Mouse (Mus musculus): ENCODE measurements around the gene Mylk. TPM values are rescaled to one million over a fixed set of nuclear protein-coding genes. Genes with fewer than 3 reads are reported as not detected.
A peak's percentile ranks its signal among the peaks of the same experiment; 100 is the strongest.

Mylk gene
- total and polyA plus RNA-seq, 3 experiments = 28.3 to 42.3 (median 32.9) TPM

DNA sequence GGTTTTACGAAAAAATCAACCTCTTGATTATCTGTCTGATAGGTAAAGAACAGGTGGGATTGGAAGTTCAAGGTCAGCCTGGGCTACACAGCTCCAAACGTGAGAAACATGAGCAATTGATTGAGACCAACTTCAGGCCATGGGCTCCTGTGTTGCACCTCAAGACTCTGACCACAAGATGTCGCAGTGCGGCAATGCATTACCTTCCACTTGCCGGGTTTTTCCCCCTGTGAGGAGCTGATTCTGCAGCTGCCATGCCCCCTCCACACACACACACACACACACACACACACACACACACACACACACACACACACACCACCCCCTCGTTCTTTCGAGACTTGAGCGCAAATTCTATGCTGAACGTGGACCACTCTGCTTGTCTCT lies 157.3 kb downstream of the Mylk start:
- Histone ChIP-seq H3K27me3 (ENCODE audit: control insufficient read depth, insufficient read depth, low read length) (no peaks in the 10 kb centered on the region), H3K9ac (ENCODE audit: low read depth, low read length) (no peak overlapping the region), H3K4me3 (no peak overlapping the region), H3K36me3 (ENCODE audit: control insufficient read depth, insufficient read depth, low read length) (peaks cover 2% of the 10 kb centered on the region; the same call in 1 of the 2 replicates), H3K27ac (peak overlapping the region; percentile 13; the same call in 1 of the 2 replicates), H3K79me2 (replicated peaks; ENCODE audit: control insufficient read depth, insufficient read depth, low read length) (no peaks in the 10 kb centered on the region), H3K4me1 (ENCODE audit: control insufficient read depth, insufficient read depth, low read length) (peaks cover 20% of the 10 kb centered on the region)
- TF ChIP-seq CTCF (IDR thresholded peaks at IDR 0.05) = peak; percentile 77
- TF ChIP-seq POLR2A (IDR thresholded peaks at IDR 0.05; ENCODE audit: insufficient read depth, low read depth, low read length) = no peak
- peak; percentile 96 for TF ChIP-seq EP300 (IDR thresholded peaks at IDR 0.05; ENCODE audit: insufficient read depth, low read depth, low read length)
- peak; percentile 69 to 84 for DNase-seq
- intact Hi-C loops (cut with DNase I) = loop anchor here (1.0 kb wide), 1 partner anchor 65 kb away; no protein-coding TSS in a partner anchor
- WGBS = 11% methylated on average over 9 of the region's 9 CpGs

- Histone ChIP-seq H3K9ac (ENCODE audit: low read depth, low read length) (no peak overlapping the region), H3K27me3 (ENCODE audit: control insufficient read depth, insufficient read depth, low read length) (no peaks in the 10 kb centered on the region), H3K4me3 (no peak overlapping the region), H3K36me3 (ENCODE audit: control insufficient read depth, insufficient read depth, low read length) (peaks cover 2% of the 10 kb centered on the region; the same call in 1 of the 2 replicates), H3K4me1 (ENCODE audit: control insufficient read depth, insufficient read depth, low read length) (peaks cover 22% of the 10 kb centered on the region), H3K79me2 (replicated peaks; ENCODE audit: control insufficient read depth, insufficient read depth, low read length) (no peaks in the 10 kb centered on the region), H3K27ac (no peak overlapping the region)
- intact Hi-C loops (cut with DNase I) = loop anchor here (1.0 kb wide), 1 partner anchor 65 kb away; no protein-coding TSS in a partner anchor
- no peak for DNase-seq
- 71% methylated on average over 8 of the region's 8 CpGs for WGBS
- TF ChIP-seq EP300 (IDR thresholded peaks at IDR 0.05; ENCODE audit: insufficient read depth, low read depth, low read length) (no peak), CTCF (IDR thresholded peaks at IDR 0.05) (no peak), POLR2A (IDR thresholded peaks at IDR 0.05; ENCODE audit: insufficient read depth, low read depth, low read length) (no peak)
Observed at GRCm38 (mm10) chr16:34902761-34903160, 157.8 kb downstream of the Mylk start.

DNA sequence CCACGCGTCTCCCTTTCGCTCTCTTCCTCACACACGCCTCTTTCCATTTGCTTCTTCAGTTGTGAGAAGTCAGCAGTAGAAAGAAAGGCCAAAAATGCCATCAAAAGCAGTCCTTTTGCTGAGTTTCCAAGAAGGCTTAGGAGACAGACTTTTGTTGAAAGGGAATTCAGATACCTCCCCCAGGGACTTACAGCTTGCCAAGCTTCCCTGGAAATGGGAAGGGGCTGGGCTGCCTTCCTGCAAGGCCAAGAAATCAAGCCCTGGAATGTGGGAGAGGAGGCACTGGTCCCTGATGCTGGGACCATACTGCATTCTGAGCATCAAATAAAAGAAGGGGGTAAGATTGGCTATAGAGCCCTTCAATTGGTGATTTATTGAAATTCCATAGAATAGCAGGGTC lies 159.9 kb downstream of the Mylk start:
- 57% methylated on average over 4 of the region's 4 CpGs for WGBS
- TF ChIP-seq EP300 (IDR thresholded peaks at IDR 0.05; ENCODE audit: insufficient read depth, low read depth, low read length) = 0 out of 2 replicates have a peak, but pooled peaks have one; percentile 29
- no peak for TF ChIP-seq CTCF (IDR thresholded peaks at IDR 0.05)
- no peak for TF ChIP-seq POLR2A (IDR thresholded peaks at IDR 0.05; ENCODE audit: insufficient read depth, low read depth, low read length)
- H3K4me1 ChIP-seq (ENCODE audit: control insufficient read depth, insufficient read depth, low read length) = peaks cover 31% of the 10 kb centered on the region

DNA sequence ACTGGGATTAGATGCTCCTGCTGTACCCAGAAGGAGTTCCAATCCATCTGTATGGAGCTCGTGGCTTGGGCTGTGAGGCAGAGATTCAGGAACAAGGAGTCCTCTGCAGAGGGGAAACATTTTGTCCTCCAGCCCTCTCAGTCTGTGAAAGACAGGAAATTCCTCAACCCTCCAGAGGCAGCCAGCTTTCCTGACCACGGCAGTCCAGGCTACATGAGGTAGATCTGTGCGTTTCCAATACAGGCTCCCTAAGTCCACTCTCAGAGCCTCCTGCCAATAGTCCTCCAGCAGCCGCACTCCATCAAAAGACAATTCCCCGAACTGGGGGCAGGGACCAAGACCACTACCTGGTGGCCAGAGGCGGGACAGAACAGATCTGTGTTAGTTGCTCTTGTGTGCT lies 164.4 kb downstream of the Mylk start:
- Histone ChIP-seq H3K4me1 (ENCODE audit: control insufficient read depth, insufficient read depth, low read length) (peaks cover 20% of the 10 kb centered on the region), H3K27ac (peak overlapping the region; percentile 95), H3K4me3 (no peak overlapping the region), H3K36me3 (ENCODE audit: control insufficient read depth, insufficient read depth, low read length) (peaks cover 2% of the 10 kb centered on the region), H3K27me3 (ENCODE audit: control insufficient read depth, insufficient read depth, low read length) (no peaks in the 10 kb centered on the region), H3K9ac (ENCODE audit: low read depth, low read length) (peak overlapping the region; percentile 55), H3K79me2 (replicated peaks; ENCODE audit: control insufficient read depth, insufficient read depth, low read length) (no peaks in the 10 kb centered on the region)
- DNase-seq = peak; percentile 74 to 82
- 34% methylated on average over 6 of the region's 6 CpGs for WGBS
- 0 out of 2 replicates have a peak, but pooled peaks have one; percentile 8 for TF ChIP-seq CTCF (IDR thresholded peaks at IDR 0.05)
- peak; percentile 76 for TF ChIP-seq POLR2A (IDR thresholded peaks at IDR 0.05; ENCODE audit: insufficient read depth, low read depth, low read length)
- peak; percentile 100 for TF ChIP-seq EP300 (IDR thresholded peaks at IDR 0.05; ENCODE audit: insufficient read depth, low read depth, low read length)
- intact Hi-C loops (cut with DNase I) = no loop called here

More for the DNA sequence above, 159.9 kb downstream of the Mylk start:
- Histone ChIP-seq H3K79me2 (replicated peaks; ENCODE audit: control insufficient read depth, insufficient read depth, low read length) (no peaks in the 10 kb centered on the region), H3K27me3 (ENCODE audit: control insufficient read depth, insufficient read depth, low read length) (no peaks in the 10 kb centered on the region), H3K9ac (ENCODE audit: low read depth, low read length) (peak overlapping the region; percentile 9; the same call in 1 of the 2 replicates), H3K4me3 (no peak overlapping the region), H3K36me3 (ENCODE audit: control insufficient read depth, insufficient read depth, low read length) (peaks cover 2% of the 10 kb centered on the region), H3K27ac (peak overlapping the region; percentile 95)
- DNase-seq = peak in 1 of 2 experiments; percentile 39
- intact Hi-C loops (cut with DNase I) = no loop called here

DNA sequence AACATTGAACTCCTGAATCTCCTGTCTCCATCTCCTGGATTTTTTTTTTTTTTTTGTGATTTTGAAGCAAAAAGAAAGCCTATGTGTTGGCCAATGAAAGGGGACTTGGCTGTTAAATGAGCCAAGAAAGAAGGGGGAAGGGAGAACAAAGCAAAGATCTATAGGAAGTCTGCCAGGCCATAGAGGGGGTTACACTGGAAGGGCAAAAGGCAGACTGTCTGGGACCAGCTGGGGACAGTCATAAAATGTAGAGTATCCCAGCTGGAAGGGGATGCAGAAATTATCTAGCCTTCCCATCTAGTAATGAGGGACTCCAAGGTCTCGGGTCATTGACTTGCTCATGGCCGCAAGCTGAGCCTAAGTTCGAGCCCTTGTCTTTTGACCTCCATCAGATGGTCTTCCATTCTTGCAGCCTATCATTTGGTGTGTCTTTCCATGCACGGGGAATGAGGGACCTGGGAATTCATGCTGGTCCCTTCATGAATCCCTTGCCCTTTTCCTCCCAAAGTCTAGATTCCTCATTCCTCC lies 172.4 kb downstream of the Mylk start:
- no peaks in the 10 kb centered on the region for H3K79me2 ChIP-seq (replicated peaks; ENCODE audit: control insufficient read depth, insufficient read depth, low read length)
- DNase-seq = no peak
- TF ChIP-seq CTCF (IDR thresholded peaks at IDR 0.05) (no peak), POLR2A (IDR thresholded peaks at IDR 0.05; ENCODE audit: insufficient read depth, low read depth, low read length) (no peak), EP300 (IDR thresholded peaks at IDR 0.05; ENCODE audit: insufficient read depth, low read depth, low read length) (no peak)
- no peak overlapping the region for H3K9ac ChIP-seq (ENCODE audit: low read depth, low read length)
- no peaks in the 10 kb centered on the region for H3K27me3 ChIP-seq (ENCODE audit: control insufficient read depth, insufficient read depth, low read length)
- H3K4me1 ChIP-seq (ENCODE audit: control insufficient read depth, insufficient read depth, low read length) = peaks cover 6% of the 10 kb centered on the region
- H3K4me3 ChIP-seq = no peak overlapping the region
- 84% methylated on average over 4 of the region's 4 CpGs for WGBS
- intact Hi-C loops (cut with DNase I) = no loop called here
- H3K27ac ChIP-seq = no peak overlapping the region
- no peaks in the 10 kb centered on the region for H3K36me3 ChIP-seq (ENCODE audit: control insufficient read depth, insufficient read depth, low read length)

GRCm38 (mm10) chr16:34920182-34920581 lies 175.2 kb downstream of the Mylk start:
- intact Hi-C loops (cut with DNase I) = loop anchor here (1.0 kb wide), 1 partner anchor 47 kb away; no protein-coding TSS in a partner anchor
- Histone ChIP-seq H3K79me2 (replicated peaks; ENCODE audit: control insufficient read depth, insufficient read depth, low read length) (no peaks in the 10 kb centered on the region), H3K36me3 (ENCODE audit: control insufficient read depth, insufficient read depth, low read length) (peaks cover 4% of the 10 kb centered on the region; the same call in 1 of the 2 replicates), H3K4me3 (no peak overlapping the region), H3K9ac (ENCODE audit: low read depth, low read length) (no peak overlapping the region), H3K27me3 (ENCODE audit: control insufficient read depth, insufficient read depth, low read length) (no peaks in the 10 kb centered on the region), H3K27ac (peak overlapping the region; percentile 57), H3K4me1 (ENCODE audit: control insufficient read depth, insufficient read depth, low read length) (peaks cover 17% of the 10 kb centered on the region)
- DNase-seq = peak; percentile 52 to 72
- TF ChIP-seq CTCF (IDR thresholded peaks at IDR 0.05) (peak; percentile 96), EP300 (IDR thresholded peaks at IDR 0.05; ENCODE audit: insufficient read depth, low read depth, low read length) (peak; percentile 30; the same call in 1 of the 2 replicates), POLR2A (IDR thresholded peaks at IDR 0.05; ENCODE audit: insufficient read depth, low read depth, low read length) (no peak)
- WGBS = 38% methylated on average over 6 of the region's 6 CpGs
